Mouse (Mus musculus) hindlimb bud, embryonic 11.5 days (tissue): ENCODE measurements at regions not wholly inside any gene's neighbourhood (a gene's known extent, or its start where the extent isn't known, plus 50 kb on each side); places are given as distances from the start of the nearest gene placed in this dataset.

ENCODE experiments used
- DNase-seq: peaks from one replicate; pipeline ENCODE4 v3.0.0-alpha.2; 2012; ENCODE audit warnings: low read depth, low spot score; ENCODE audit errors: extremely low spot score

DNA sequence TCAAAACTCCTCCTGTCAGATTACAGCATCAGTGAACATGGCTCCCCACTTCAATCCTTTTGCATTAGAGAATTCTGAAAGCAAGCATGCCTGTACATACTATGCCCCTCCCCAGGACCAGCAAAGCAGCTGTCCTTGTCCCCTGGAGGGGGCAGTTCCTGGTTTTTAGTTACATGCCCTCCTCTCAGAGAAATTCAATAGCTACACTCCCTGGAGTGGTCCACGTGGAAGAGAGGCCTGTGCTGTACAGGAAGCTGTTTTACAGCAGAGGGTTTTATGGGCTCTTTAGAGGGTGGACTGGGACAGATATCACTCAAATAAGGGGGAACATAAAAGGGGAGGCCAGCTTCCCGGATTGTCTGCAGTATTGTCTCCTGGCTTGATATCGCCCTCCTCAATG lies 481.3 kb downstream of the Cdh26 start:
- no peak for DNase-seq

- DNase-seq = no peak
Measured at GRCm38 (mm10) chr2:178916316-178917033, 486.1 kb downstream of the Cdh26 start.

- no peak for DNase-seq
Measured at GRCm38 (mm10) chr2:178924456-178925115, 494.3 kb downstream of the Cdh26 start.

DNA sequence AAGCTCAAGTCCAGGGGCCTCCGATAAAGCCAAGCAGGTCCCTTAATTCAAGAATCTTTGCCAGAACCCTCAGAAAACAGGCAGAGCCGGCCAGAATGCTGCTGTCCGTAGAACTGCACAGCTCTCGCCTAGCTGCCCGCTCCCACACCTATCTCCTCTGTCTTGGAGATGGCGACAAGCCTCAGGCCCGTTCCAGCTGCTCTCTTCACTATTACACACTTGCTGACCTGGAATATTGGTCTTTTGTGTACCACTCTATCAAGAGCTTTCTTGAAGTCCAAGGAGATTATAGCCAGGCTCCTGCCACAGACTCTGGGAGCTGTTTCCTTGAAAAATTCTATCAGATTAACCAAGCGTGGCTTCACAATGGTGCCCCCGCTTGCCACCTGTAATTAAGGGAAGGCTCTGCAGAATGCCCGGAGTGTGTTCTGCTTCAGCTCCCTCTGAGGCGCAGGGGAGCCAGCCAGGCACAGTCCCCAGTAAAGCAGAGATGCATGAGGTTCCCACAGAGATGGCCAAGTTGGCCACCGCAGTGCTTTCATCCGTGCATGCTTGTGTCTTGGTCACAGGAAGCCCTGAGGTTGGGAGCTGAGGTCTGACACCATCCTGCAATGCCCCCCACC lies 496.8 kb downstream of the Cdh26 start:
- no peak for DNase-seq

DNA sequence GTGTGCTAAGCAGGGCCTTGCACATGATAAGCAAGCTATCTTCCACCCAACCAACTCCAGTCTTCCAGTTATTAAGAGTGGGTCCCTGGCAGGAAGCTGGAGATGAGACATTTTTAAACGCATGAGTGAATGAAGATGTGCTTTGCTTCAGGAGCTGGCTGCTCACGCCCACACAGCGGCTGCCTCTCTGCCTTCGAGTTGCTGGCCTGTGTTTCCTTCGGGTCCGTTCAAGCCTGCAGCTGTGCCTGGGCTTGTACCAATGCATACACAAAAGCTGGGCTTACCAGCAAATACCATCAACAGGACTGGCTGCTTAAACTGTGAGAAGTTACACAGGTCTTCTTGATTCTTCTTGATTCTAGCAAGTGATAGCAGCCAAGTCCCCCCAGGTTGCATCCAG lies 498.7 kb downstream of the Cdh26 start:
- DNase-seq = no peak

DNA sequence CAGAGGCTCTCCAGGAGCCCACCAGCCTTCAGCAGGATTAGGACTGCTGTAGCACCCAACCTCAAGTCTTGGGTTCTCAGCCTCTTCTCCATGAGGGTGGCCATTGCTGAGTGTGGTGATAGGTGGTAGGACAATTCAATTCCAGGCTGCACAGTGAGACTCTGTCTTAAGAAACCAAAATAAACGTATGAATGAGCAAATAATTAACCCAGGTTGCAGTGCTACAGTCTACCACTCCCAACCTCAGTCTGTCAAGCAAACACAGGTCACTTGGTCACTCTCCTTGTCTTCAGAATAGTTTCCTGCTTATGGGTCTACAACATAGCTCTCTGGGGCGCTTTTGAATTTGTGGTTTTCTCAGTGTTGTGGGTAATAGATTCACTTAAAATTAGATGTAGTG lies 499.8 kb downstream of the Cdh26 start:
- no peak for DNase-seq

GRCm38 (mm10) chr2:178948471-178948870 lies 493.8 kb upstream of the Cdh4 start:
- DNase-seq = no peak

DNA sequence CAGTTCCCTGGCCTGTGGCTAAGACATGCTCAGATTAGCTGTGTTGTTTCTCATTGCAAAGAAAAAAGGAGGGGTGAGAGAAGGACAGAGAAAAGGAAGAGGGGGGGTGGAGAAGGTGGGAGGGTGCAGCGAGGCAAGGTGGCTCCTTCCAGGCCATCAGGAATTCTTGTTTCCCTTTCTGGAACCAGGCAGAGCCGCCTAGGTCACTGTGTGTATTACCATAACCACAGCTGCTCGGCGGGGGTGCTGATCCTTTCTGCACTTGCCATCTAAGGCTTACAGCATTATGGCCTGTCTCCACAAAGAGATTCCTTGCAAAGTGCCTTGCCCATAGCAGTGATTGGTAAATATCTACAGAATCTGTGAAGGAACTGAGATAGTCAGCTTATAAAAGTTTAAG lies 493.1 kb upstream of the Cdh4 start:
- DNase-seq = no peak

- DNase-seq = no peak
Measured at GRCm38 (mm10) chr2:178950304-178950703, 491.9 kb upstream of the Cdh4 start.

DNA sequence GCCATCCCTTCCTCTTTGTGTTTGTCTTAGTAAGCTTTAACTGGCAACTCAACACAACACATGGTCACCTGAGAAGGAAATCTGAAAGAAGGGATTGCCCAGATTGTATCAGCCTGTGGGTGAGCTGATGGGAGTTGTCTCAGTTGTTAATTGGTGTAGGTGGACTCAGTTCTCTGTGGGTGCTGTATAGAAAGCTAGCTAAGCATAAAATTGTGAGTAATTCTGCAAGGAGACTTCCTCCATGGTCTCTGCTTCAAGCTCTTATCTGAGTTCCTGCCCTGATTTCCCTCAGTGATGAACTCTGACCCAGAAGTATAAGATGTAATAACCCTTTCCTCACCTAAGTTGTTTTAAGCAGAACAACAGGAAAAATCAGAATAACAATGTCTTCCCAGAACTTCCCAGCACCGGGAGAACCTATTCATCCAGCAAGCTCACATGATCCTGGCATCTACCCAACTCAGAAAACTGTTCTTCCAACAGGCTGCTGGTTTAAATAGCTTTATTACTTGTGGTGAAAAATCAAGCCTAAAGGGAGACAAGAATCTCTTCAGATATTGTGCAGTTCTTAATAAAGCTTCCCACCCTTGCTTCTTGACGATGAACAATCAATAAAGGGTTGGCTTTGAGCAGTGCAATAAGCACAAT lies 487.7 kb upstream of the Cdh4 start:
- DNase-seq = no peak

DNA sequence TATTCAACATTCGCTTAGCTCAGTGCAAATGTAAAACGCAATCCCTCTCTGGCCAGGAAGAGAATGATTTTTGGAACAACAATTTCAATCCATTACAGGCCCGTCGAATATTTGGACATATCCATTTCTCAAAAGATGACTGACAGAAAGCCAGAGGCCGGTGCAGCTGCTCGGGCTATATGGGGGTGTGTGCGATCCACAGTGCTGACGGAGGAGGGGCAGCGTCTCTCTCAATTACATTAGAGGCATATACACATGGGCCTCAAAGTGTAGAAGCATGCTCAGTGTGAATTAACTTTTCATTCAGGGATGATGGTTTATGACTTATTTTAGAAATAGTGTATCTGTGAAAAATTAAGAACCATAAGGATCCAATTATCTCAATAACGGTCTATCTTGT lies 483.4 kb upstream of the Cdh4 start:
- no peak for DNase-seq

DNA sequence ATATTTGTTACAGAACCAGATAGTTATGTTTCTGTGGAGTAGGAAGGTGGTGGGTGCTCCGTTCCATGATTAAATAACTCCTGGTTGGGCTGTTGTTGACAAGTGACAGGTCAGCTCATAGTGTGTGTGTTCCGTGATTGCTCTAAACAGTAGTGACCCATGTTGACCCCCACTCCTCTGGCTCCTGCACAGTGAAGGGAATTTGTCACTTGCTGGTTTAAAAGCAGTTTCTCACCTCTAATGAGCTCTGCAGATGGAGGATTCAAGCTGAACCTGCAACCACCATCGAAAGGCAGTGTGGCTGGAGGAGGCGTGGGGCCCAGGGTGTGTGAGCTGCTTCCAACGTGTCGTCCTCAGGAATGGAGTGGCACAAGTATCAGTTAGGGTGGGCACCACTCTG lies 482.6 kb upstream of the Cdh4 start:
- peak; percentile 42 for DNase-seq

DNA sequence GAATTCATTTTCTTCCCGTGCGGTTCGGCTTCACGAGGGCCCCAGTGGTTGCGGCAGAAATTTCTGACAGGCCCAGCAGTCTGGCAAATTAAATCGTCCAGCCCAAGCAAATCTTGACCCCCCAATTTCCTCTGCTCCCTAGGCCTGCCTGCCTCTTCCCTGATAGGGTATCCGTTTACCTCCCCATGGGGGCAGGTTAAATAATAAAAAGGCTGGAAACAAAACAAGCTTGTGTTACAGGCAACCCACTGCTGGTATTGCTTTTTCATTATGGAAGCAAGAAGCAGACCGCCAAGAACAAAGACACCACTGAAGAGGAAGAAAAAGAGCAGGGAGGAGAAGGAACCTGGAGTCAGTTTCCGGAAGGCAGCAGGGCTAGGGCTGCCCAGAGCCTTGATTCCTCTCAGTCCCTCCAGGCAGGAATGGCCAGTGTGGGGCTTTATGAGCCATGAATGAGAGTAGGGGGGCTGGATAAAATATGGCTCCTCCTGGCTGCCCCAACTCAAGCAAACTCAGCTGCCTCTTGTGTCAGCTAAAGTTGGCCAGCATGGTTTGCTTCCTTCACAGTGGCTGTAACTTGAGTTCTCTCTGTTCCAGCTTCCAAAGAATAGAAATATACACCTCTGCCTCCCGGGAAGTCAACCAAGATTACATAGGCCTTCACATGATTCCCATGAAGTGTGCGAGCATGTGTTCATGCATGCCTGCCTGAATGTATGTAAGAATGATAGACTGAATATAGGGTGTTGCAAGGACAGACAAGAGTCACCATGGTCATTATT lies 474.5 kb upstream of the Cdh4 start:
- no peak for DNase-seq

DNA sequence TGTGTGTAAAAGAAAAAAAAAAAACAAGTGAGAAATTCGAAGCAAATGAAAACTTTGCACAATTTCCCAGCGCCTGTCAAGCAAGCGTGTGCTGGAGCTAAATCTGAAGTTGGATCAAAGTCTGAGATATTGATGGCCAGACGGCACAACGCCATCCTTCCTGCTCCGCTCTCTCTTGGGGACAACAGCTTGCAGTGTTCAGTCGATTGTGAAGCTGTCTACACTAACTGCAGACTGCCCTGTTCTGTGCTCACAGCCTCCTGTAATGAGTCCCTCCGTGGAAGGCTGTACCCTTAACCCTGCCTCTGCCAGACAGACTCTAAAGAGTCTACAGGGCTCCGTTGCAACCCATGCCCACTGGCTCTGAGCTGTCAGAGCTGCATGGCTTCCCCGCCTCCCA lies 472.5 kb upstream of the Cdh4 start:
- DNase-seq = no peak

DNA sequence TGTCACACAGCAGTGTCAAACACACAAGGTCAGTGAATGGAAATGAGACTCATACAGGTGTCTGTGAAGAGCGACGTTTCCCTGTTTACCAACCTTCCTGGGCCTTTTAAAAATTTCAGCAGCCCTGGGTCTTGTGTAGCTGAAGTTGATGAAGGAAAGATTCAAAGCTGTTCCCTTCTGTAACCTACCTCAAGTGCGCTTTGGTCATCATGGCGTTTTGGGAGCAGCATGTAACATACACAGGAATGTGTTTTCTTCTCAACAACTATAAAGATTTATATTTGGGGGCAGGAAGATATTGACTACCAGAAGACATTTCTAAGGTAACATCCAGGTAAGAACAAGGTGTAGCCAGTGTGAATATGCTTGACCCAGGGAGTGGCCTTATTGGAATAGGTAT lies 466.9 kb upstream of the Cdh4 start:
- DNase-seq = no peak

- no peak for DNase-seq
Measured at GRCm38 (mm10) chr2:178976046-178976445, 466.2 kb upstream of the Cdh4 start.

GRCm38 (mm10) chr2:178976495-178976894 lies 465.7 kb upstream of the Cdh4 start:
- no peak for DNase-seq

- DNase-seq = no peak
Measured at GRCm38 (mm10) chr2:178979451-178979850, 462.8 kb upstream of the Cdh4 start.

DNA sequence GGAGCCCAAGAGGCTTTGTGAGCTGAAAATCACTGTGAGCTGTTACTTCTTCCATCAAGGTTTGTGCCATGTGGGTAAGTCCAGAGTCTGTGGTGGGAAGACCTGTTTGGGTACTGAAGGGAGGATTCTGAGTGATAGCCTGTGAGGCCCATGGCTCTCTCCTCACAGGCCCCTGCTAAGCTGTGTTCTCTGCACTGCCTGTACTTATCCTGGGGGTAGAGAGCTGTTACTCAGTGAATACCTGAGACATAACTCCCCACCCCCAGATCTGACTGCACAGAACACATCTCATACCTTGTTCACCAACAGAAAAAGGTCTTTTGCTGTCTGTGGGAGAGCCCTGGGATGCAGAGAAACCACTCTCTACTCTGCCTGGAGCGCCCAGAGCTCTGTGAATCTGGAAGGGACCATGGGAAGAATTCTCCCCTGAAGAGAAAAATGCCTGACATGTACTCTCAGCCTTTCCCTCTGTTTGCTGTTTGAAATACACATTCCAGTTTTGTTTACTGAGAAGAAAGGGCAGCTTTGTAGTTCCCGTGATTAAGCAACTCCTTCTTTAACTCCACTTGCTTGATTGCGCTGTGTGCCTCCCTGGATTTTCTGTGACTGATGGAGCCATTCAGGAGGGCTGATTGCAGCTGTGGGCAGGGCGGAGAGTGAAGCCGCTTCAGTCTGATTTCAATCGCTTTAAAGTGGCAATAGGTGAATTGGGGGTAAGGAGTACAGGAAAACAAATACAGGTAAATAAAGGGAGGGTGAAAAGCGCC lies 460.3 kb upstream of the Cdh4 start:
- no peak for DNase-seq

GRCm38 (mm10) chr2:178983801-178984200 lies 458.4 kb upstream of the Cdh4 start:
- no peak for DNase-seq
